Mouse (Mus musculus) lung, embryonic 14.5 days (tissue): ENCODE measurements around the gene Med27. TPM values are rescaled to one million over a fixed set of nuclear protein-coding genes. Genes with fewer than 3 reads are reported as not detected.

ENCODE experiments used
- ATAC-seq: fragments of 200-750 bp; cut with Nextera tagmentation; 2 replicates; pipeline ENCODE4 v1.8.0; 2017; ENCODE audit warnings: mild to moderate bottlenecking, moderate TSS enrichment, moderate library complexity; ENCODE audit not compliant: insufficient read depth
- DNase-seq: peaks from one replicate; pipeline ENCODE4 v3.0.0-alpha.2; 2015
- H3K27ac ChIP-seq: fragments of 300-500 bp; sonication (generic); 2 replicates; pipeline ENCODE4 v1.5.1; 2014; ENCODE audit warnings: low read depth, mild to moderate bottlenecking, moderate library complexity
- H3K27me3 ChIP-seq: fragments of 300-500 bp; sonication (generic); 2 replicates; pipeline ENCODE4 v1.6.1; 2014; ENCODE audit warnings: low read length, control low read depth; ENCODE audit not compliant: insufficient read depth
- H3K36me3 ChIP-seq: fragments of 300-500 bp; sonication (generic); 2 replicates; pipeline ENCODE4 v1.6.1; 2014; ENCODE audit warnings: control low read depth; ENCODE audit not compliant: insufficient read depth
- H3K4me1 ChIP-seq: fragments of 300-500 bp; sonication (generic); 2 replicates; pipeline ENCODE4 v1.6.1; 2014; ENCODE audit warnings: antibody characterized with exemption, control low read depth; ENCODE audit not compliant: insufficient read depth
- H3K4me2 ChIP-seq: fragments of 300-500 bp; sonication (generic); 2 replicates; pipeline ENCODE4 v1.6.1; 2014; ENCODE audit warnings: mild to moderate bottlenecking
- H3K4me3 ChIP-seq: fragments of 300-500 bp; sonication (generic); 2 replicates; pipeline ENCODE4 v1.5.1; 2014; ENCODE audit warnings: low read depth, low read length
- H3K9ac ChIP-seq: fragments of 300-500 bp; sonication (generic); 2 replicates; pipeline ENCODE4 v1.6.1; 2014
- H3K9me3 ChIP-seq: fragments of 300-500 bp; sonication (generic); 2 replicates; pipeline ENCODE4 v1.6.1; 2016; ENCODE audit warnings: low read depth, low read length, control low read depth
- CTCF ChIP-seq: IDR thresholded peaks from 2 replicates; pipeline ENCODE4 v1.5.1; 2016; ENCODE audit warnings: antibody characterized with exemption, low read depth
- WGBS: fragments of 180-500 bp; shearing (Covaris S2); extraction: QIAGEN DNeasy Blood & Tissue Kit; methylation state at CpG from one replicate; pipeline ENCODE4 v1.1.7; 2014; 5-methylcytosine and 5-hydroxymethylcytosine counted together
- polyA plus RNA-seq: library from polyadenylated mRNA; unstranded; fragments of >200 nt; fragmentation: Nextera tagmentation; extraction: Ambion mirVana; gene quantifications from 2 replicates; pipeline ENCODE4 v1.2.1, GENCODE M21; 2014

Gene Med27
- polyA plus RNA-seq, 1 experiment from 2014 or later = 53.0 TPM

DNA sequence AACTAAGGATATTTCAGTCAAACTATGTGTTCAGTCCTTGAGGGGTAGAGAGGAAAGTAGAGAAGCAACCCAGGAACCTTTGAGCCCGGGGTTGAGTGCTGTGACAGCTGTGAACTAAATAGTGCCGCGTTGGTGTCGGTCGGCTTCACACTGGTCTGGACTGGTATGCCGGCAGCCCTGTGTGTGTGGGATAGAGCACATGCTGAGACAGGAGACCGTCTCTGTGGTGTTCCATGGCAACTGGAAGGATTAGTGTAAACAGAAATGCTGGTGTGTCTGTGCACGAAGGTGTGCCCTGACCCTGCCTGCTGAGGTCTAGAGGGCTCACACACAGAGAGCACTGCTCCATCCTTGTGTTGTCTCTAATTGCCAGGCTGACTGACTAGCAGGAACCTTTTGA lies 135.2 kb downstream of the Med27 start:
- ATAC-seq = no peak
- H3K4me1 ChIP-seq = no peaks in the 10 kb centered on the region; the same call in 1 of the 2 replicates
- H3K9ac ChIP-seq = no peak overlapping the region
- DNase-seq = no peak
- WGBS = 27% methylated on average over 8 of the region's 8 CpGs
- H3K27ac ChIP-seq = no peak overlapping the region
- no peaks in the 10 kb centered on the region for H3K27me3 ChIP-seq
- no peaks in the 10 kb centered on the region for H3K36me3 ChIP-seq
- no peak for TF ChIP-seq CTCF
- no peak overlapping the region for H3K4me2 ChIP-seq
- no peaks in the 10 kb centered on the region for H3K9me3 ChIP-seq
- H3K4me3 ChIP-seq = no peak overlapping the region

DNA sequence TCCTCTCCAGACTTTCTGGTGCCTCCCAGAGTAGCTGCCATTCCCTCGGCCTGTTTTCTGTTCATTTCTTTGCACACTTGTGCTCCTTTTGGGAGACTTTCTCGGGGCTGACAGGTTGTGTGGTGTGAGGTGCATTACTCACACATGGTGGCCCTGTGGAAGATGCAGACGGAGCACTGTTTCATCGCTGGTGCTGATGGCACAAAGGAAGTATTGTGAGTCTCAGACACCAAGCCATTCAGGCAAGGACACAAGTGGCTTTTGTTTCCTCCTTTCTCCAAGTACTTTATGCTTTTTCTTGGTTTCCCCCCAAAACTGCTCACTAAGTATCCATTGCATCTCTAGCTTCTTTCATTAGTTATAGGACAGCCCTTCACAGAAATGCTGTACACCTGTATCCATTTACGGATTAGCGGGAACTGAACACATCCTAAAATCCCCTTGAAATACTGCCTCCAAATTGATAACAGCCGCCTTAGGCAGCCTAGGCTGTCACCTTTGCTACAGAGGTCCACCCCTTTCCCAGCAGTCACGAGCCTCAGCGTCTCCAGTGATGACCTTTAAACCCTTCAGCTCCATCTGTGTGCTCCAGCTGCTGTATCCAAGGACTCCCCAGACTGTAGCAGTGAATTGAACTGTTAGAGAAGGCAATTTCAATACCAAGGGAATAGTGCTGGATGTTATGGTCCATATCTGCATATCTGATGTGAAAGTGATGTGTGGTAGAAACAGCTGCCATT lies 136.5 kb downstream of the Med27 start:
- ATAC-seq (no peak), DNase-seq (no peak)
- H3K4me3 ChIP-seq = no peak overlapping the region
- H3K4me1 ChIP-seq = no peaks in the 10 kb centered on the region; the same call in 1 of the 2 replicates
- no peak overlapping the region for H3K9ac ChIP-seq
- no peaks in the 10 kb centered on the region for H3K27me3 ChIP-seq
- no peaks in the 10 kb centered on the region for H3K36me3 ChIP-seq
- no peak for TF ChIP-seq CTCF
- H3K27ac ChIP-seq = no peak overlapping the region
- H3K9me3 ChIP-seq = no peaks in the 10 kb centered on the region
- WGBS = 37% methylated on average over 9 of the region's 9 CpGs
- no peak overlapping the region for H3K4me2 ChIP-seq

GRCm38 (mm10) chr2:29485519-29485918 lies 138.9 kb downstream of the Med27 start:
- ATAC-seq (no peak), DNase-seq (no peak)
- WGBS = 83% methylated on average over 2 of the region's 2 CpGs
- Histone ChIP-seq H3K9ac (no peak overlapping the region), H3K9me3 (no peaks in the 10 kb centered on the region), H3K27ac (no peak overlapping the region), H3K36me3 (no peaks in the 10 kb centered on the region), H3K4me3 (no peak overlapping the region), H3K4me1 (no peaks in the 10 kb centered on the region; the same call in 1 of the 2 replicates), H3K4me2 (no peak overlapping the region), H3K27me3 (no peaks in the 10 kb centered on the region)
- TF ChIP-seq CTCF = no peak

- Histone ChIP-seq H3K4me1 (no peaks in the 10 kb centered on the region; the same call in 1 of the 2 replicates), H3K4me2 (no peak overlapping the region), H3K27me3 (no peaks in the 10 kb centered on the region), H3K4me3 (no peak overlapping the region), H3K9me3 (no peaks in the 10 kb centered on the region), H3K9ac (no peak overlapping the region), H3K36me3 (no peaks in the 10 kb centered on the region), H3K27ac (no peak overlapping the region)
- ATAC-seq (no peak), DNase-seq (no peak)
- TF ChIP-seq CTCF = no peak
- WGBS = 76% methylated on average over 7 of the region's 7 CpGs
Observed at GRCm38 (mm10) chr2:29486491-29486890, 139.9 kb downstream of the Med27 start.

GRCm38 (mm10) chr2:29487652-29488051 lies 141.0 kb downstream of the Med27 start:
- no peak overlapping the region for H3K9ac ChIP-seq
- H3K4me2 ChIP-seq = no peak overlapping the region
- H3K4me3 ChIP-seq = no peak overlapping the region
- no peak overlapping the region for H3K27ac ChIP-seq
- WGBS = 81% methylated on average over 2 of the region's 2 CpGs
- DNase-seq (no peak), ATAC-seq (no peak)
- no peaks in the 10 kb centered on the region for H3K36me3 ChIP-seq
- H3K9me3 ChIP-seq = no peaks in the 10 kb centered on the region
- H3K27me3 ChIP-seq = no peaks in the 10 kb centered on the region
- TF ChIP-seq CTCF = no peak
- no peaks in the 10 kb centered on the region for H3K4me1 ChIP-seq

- H3K4me3 ChIP-seq = no peak overlapping the region
- no peaks in the 10 kb centered on the region for H3K9me3 ChIP-seq
- ATAC-seq (no peak), DNase-seq (no peak)
- no peak overlapping the region for H3K27ac ChIP-seq
- no peaks in the 10 kb centered on the region for H3K27me3 ChIP-seq
- H3K4me1 ChIP-seq = no peaks in the 10 kb centered on the region
- H3K36me3 ChIP-seq = no peaks in the 10 kb centered on the region
- TF ChIP-seq CTCF = no peak
- H3K9ac ChIP-seq = no peak overlapping the region
- WGBS = 79% methylated on average over 13 of the region's 13 CpGs
- no peak overlapping the region for H3K4me2 ChIP-seq
Observed at GRCm38 (mm10) chr2:29488379-29489236, 142.0 kb downstream of the Med27 start.

- Histone ChIP-seq H3K4me2 (no peak overlapping the region), H3K27ac (no peak overlapping the region), H3K36me3 (no peaks in the 10 kb centered on the region), H3K4me1 (no peaks in the 10 kb centered on the region), H3K27me3 (no peaks in the 10 kb centered on the region), H3K9ac (no peak overlapping the region), H3K9me3 (no peaks in the 10 kb centered on the region), H3K4me3 (no peak overlapping the region)
- WGBS = 69% methylated on average over 6 of the region's 6 CpGs
- TF ChIP-seq CTCF = no peak
- no peak for DNase-seq
- ATAC-seq = no peak
Observed at GRCm38 (mm10) chr2:29491656-29492055, 145.0 kb downstream of the Med27 start.
